Mouse (Mus musculus): ENCODE results near the gene Eif3a. TPM values are rescaled to one million over a fixed set of nuclear protein-coding genes. Genes with fewer than 3 reads are reported as not detected.

The Eif3a gene
- polyA plus RNA-seq, 1 experiment from 2014 or later: 296 TPM

GRCm38 (mm10) chr19:60758896-60759835, 31.3 kb downstream of the Eif3a start:
- CTCF ChIA-PET: interaction anchor here (0.9 to 2.4 kb wide), 8 partner anchors 8 to 82 kb away, joined by 3 to 9 read pairs (median 4); no protein-coding TSS in a partner anchor
- POLR2A ChIA-PET: interaction anchor here (0.9 to 1.4 kb wide), 3 partner anchors 8 to 53 kb away, joined by 3 to 6 read pairs (median 3); partner anchors contain the start of gene Eif3a
- H3K27me3 ChIP-seq: no peaks in the 10 kb centered on the region
- ATAC-seq (no peak), DNase-seq (ENCODE audit: low read depth, low spot score) (no peak)
- TF ChIP-seq CTCF (IDR thresholded peaks at IDR 0.05): no peak
- in situ Hi-C loops (cut with MboI; ENCODE audit: low pct_unique_long_range_greater_than_20kb): no loop called here

GRCm38 (mm10) chr19:60757099-60757785, 33.2 kb downstream of the Eif3a start:
- CTCF ChIA-PET: interaction anchor here (0.9 kb wide), 1 partner anchor 30 kb away, joined by 3 read pairs; no protein-coding TSS in a partner anchor
- no peak for DNase-seq (ENCODE audit: low read depth, low spot score)
- POLR2A ChIA-PET: no interaction called here
- in situ Hi-C loops (cut with MboI; ENCODE audit: low pct_unique_long_range_greater_than_20kb): no loop called here
- no peaks in the 10 kb centered on the region for H3K27me3 ChIP-seq
- no peak for ATAC-seq
- no peak for TF ChIP-seq CTCF (IDR thresholded peaks at IDR 0.05)

- H3K27me3 ChIP-seq: no peaks in the 10 kb centered on the region
- CTCF ChIA-PET: interaction anchor here (0.9 kb wide), 1 partner anchor 31 kb away, joined by 3 read pairs; no protein-coding TSS in a partner anchor
- TF ChIP-seq CTCF (IDR thresholded peaks at IDR 0.05): no peak
- in situ Hi-C loops (cut with MboI; ENCODE audit: low pct_unique_long_range_greater_than_20kb): no loop called here
- ATAC-seq (peak; percentile 42), DNase-seq (ENCODE audit: low read depth, low spot score) (no peak)
- POLR2A ChIA-PET: interaction anchor here (0.9 kb wide), 1 partner anchor 116 kb away, joined by 4 read pairs; no protein-coding TSS in a partner anchor
Observed at GRCm38 (mm10) chr19:60756192-60757098, 34.0 kb downstream of the Eif3a start.

DNA sequence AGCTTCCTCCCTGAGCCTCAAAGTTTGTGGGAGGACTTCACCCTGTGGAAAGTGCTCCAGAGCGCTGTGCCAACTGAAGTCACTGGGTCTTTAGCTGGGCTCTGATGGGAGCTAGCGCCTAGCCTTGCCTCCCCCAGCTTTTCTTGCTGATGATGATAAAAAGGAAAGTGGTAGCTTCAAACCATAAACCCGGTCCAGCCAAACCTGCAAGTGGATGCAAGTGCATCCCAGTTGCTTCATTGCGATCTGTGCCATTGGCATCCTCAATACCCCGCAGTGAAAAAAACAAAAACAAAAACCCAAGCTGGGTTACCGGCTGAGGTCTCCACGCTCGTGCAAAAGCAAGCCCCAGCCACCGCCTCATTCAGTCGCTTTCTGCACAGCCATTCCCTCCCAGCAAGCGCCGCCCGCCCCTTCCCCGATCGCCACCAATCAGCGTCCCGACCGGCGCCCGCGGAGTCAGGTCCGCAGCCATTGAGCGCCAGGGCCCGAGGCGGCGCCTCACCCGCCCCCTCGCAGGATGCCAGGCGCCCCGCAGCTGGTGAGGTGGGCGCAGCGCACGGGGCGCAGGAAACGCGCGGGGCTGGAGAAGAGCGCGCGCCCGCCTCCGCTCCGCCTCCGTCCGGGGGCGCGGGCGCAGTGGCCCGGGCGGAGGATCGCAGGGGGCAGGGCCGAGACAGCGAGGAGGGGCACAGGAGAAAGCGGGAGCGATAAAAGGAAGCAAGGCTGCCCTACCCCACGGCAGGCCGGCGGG, 34.8 kb downstream of the Eif3a start, which contains the start of gene Nanos1:
Gene Nanos1 (plus strand): TSS at position 550 of the 754 bp plus-strand sequence.
- H3K27me3 ChIP-seq: no peaks in the 10 kb centered on the region
- in situ Hi-C loops (cut with MboI; ENCODE audit: low pct_unique_long_range_greater_than_20kb): no loop called here
- peak; percentile 31 for DNase-seq (ENCODE audit: low read depth, low spot score)
- ChIA-PET CTCF (no interaction called here), POLR2A (interaction anchor here (0.7 to 0.9 kb wide), 2 partner anchors 116 to 125 kb away, joined by 3 to 4 read pairs; no protein-coding TSS in a partner anchor)
- peak; percentile 95 for ATAC-seq
- no peak for TF ChIP-seq CTCF (IDR thresholded peaks at IDR 0.05)

DNA sequence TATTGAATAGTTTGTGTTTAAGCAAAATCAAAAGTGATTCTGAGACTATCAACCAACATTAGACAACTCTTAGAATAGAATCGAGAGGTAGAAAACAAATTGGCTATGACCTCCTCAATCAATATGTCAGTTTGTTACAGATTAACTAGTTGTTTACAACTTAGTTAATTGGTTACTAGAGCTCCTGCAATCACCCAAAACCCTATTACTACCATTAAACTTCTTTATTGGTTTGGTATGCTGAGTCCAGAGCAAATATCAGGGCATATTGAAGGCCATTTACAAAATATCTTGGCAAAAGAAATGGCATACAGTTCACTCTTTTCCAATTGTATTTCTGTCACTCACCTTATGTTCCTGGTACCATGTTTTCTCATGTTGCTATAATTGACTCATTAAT, 42.7 kb downstream of the Eif3a start:
- POLR2A ChIA-PET: no interaction called here
- in situ Hi-C loops (cut with MboI; ENCODE audit: low pct_unique_long_range_greater_than_20kb): no loop called here
- ATAC-seq (no peak), DNase-seq (ENCODE audit: low read depth, low spot score) (no peak)
- peaks cover 3% of the 10 kb centered on the region for H3K27me3 ChIP-seq
- TF ChIP-seq CTCF (IDR thresholded peaks at IDR 0.05): no peak
- CTCF ChIA-PET: interaction anchor here (1.2 kb wide), 1 partner anchor 37 kb away, joined by 3 read pairs; no protein-coding TSS in a partner anchor

DNA sequence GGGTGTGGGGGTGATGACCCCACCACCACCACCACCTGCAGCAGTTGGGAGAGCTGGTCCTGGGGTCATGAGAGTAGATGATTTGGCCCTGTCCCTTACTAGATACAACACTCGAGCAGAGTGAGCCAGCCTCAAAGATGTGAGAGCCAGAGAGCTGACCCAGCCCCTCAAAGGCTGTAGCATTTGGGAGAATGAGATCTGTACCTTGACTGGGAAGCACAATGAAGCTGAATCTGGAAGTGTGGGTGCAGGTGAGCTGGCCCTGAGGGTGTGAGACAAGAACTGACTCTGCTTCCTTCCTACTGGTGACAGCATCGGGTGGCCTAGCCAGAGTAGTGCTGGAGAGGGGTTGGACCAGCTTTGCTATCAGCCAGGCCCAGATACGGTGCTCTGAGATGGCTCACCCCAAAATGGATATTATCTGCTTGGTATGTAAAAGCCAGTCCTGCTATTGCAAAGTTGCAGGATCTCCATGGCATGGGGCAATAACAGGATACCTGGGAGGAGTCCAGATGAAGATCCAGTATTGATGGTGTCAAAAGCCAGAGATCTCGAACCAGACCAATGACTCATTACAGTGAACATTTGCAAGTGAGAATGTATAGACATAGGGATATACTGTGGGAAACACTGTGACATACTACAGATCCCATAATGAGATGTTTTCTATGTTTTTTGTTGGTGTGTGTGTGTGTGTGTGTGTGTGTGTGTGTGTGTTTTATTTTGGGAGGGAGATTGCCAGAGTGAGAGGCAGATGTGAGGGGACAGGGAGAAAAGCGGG, 46.5 kb downstream of the Eif3a start:
- CTCF ChIA-PET: interaction anchor here (0.7 to 1.7 kb wide), 3 partner anchors 10 to 27 kb away, joined by 3 to 7 read pairs (median 3); no protein-coding TSS in a partner anchor
- POLR2A ChIA-PET: interaction anchor here (0.9 kb wide), 1 partner anchor 28 kb away, joined by 3 read pairs; no protein-coding TSS in a partner anchor
- H3K27me3 ChIP-seq: peaks cover 12% of the 10 kb centered on the region
- in situ Hi-C loops (cut with MboI; ENCODE audit: low pct_unique_long_range_greater_than_20kb): no loop called here
- no peak for TF ChIP-seq CTCF (IDR thresholded peaks at IDR 0.05)
- no peak for DNase-seq (ENCODE audit: low read depth, low spot score)
- ATAC-seq: no peak

DNA sequence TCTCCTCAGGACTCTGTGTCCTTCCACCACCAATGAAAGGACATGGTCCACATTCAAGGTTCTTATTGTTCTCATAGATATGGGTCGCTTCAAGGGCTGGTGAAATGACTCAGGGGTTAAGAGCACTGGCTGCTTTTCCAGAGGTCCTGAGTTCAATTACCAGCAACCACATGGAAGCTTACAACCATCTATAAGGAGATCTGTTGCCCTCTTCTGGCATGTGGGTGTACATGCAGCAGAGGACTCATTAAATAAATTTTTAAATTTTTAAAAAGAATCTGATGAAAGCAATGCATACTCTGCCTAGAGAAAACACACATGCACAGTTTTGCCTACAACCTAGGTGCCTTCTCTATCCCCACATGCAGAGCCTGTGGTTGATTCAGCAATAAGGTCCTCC, 49.9 kb downstream of the Eif3a start:
- CTCF ChIA-PET: interaction anchor here (0.8 to 1.2 kb wide), 2 partner anchors 10 to 20 kb away, joined by 3 to 4 read pairs; no protein-coding TSS in a partner anchor
- peaks cover 12% of the 10 kb centered on the region for H3K27me3 ChIP-seq
- DNase-seq (ENCODE audit: low read depth, low spot score): no peak
- no peak for ATAC-seq
- TF ChIP-seq CTCF (IDR thresholded peaks at IDR 0.05): peak; percentile 57
- POLR2A ChIA-PET: no interaction called here
- in situ Hi-C loops (cut with MboI; ENCODE audit: low pct_unique_long_range_greater_than_20kb): no loop called here

- CTCF ChIA-PET: interaction anchor here (1.0 to 1.8 kb wide), 5 partner anchors 9 to 48 kb away, joined by 3 to 5 read pairs (median 3); no protein-coding TSS in a partner anchor
- POLR2A ChIA-PET: interaction anchor here (0.7 to 1.6 kb wide), 2 partner anchors 11 to 89 kb away, joined by 3 to 5 read pairs; no protein-coding TSS in a partner anchor
- DNase-seq (ENCODE audit: low read depth, low spot score) (no peak), ATAC-seq (no peak)
- in situ Hi-C loops (cut with MboI; ENCODE audit: low pct_unique_long_range_greater_than_20kb): no loop called here
- no peak for TF ChIP-seq CTCF (IDR thresholded peaks at IDR 0.05)
- peaks cover 27% of the 10 kb centered on the region for H3K27me3 ChIP-seq
Observed at GRCm38 (mm10) chr19:60731966-60732365, 58.5 kb downstream of the Eif3a start.
